Mouse (Mus musculus) erythroblast, embryonic 14.5 days (primary cell): ENCODE results near the gene Gm49361.

Experiments
- GATA1 ChIP-seq: IDR thresholded peaks from 2 replicates; pipeline ENCODE4 v1.6.1; 2012; ENCODE audit warnings: low read length, inconsistent platforms, mixed read lengths
- TAL1 ChIP-seq: IDR thresholded peaks from 3 replicates; pipeline ENCODE4 v1.6.1; 2012; ENCODE audit warnings: low read length, inconsistent platforms, mixed read lengths

GRCm38 (mm10) chr14:57760447-57761412 is 14.8 kb upstream of the Gm49361 start:
- TF ChIP-seq TAL1, result no peak
- TF ChIP-seq GATA1, result no peak
